Mouse (Mus musculus): ENCODE measurements around the gene Gabra5. TPM values are rescaled to one million over a fixed set of nuclear protein-coding genes. Genes with fewer than 3 reads are reported as not detected.

Gene Gabra5
- polyA plus RNA-seq, 1 experiment from 2014 or later = 0.41 TPM

DNA sequence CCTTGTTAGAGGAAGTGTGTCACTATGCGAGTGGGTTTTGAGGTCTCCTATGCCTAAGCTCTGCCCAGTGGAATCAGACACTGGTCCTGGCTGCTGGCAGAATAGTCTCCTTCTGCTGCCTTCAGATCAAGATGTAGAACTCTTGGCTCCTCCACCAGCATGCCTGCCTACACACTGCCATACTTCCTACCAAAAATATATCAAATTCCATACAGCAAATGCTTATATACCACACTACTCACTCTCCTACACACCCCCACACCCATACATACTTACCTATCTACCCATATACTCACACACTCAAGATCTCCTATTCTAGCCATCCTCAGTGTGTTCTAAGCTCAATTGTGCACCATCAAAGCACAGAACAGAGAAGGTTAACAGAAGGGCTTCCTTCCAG is 38.5 kb downstream of the Gabra5 start:
- Histone ChIP-seq H3K27me3 (no peaks in the 10 kb centered on the region), H3K4me3 (no peak overlapping the region)
- 96% methylated on average over 1 of the region's 1 CpGs for WGBS

DNA sequence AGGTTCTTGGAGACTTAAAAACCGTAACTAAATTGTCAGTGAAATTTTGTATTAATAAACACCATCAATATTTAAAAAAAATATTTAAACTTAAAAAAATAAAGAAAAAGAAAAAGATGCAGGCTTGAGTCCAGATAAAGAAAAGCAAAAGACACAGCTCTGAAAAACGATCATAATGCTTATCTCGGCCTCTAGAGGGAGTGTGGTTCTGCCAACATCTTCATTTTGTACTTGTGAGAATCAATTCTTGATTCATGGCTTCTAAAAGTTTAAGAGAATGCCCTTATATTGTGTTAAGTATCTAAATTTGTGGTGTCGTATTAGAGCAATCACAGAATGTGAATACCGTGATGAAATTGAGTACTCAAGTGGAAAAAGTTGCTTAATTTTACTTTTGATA is 49.5 kb downstream of the Gabra5 start:
- Histone ChIP-seq H3K27me3 (no peaks in the 10 kb centered on the region), H3K9ac (no peak overlapping the region), H3K9me3 (no peaks in the 10 kb centered on the region), H3K4me3 (no peak overlapping the region), H3K4me2 (no peak overlapping the region), H3K4me1 (no peaks in the 10 kb centered on the region), H3K27ac (no peak overlapping the region), H3K36me3 (no peaks in the 10 kb centered on the region)
- 67% methylated on average over 5 of the region's 5 CpGs for WGBS
- no peak for ATAC-seq (ENCODE audit: insufficient number of reproducible peaks, insufficient read depth, low FRiP score, low TSS enrichment, low read depth)

More for the DNA sequence above, 38.5 kb downstream of the Gabra5 start:
- no peaks in the 10 kb centered on the region for H3K9me3 ChIP-seq
- no peaks in the 10 kb centered on the region for H3K36me3 ChIP-seq
- no peak overlapping the region for H3K27ac ChIP-seq
- H3K4me1 ChIP-seq = no peaks in the 10 kb centered on the region
- no peak overlapping the region for H3K4me2 ChIP-seq
- no peak for ATAC-seq (ENCODE audit: insufficient number of reproducible peaks, insufficient read depth, low FRiP score, low TSS enrichment, low read depth)
- no peak overlapping the region for H3K9ac ChIP-seq

DNA sequence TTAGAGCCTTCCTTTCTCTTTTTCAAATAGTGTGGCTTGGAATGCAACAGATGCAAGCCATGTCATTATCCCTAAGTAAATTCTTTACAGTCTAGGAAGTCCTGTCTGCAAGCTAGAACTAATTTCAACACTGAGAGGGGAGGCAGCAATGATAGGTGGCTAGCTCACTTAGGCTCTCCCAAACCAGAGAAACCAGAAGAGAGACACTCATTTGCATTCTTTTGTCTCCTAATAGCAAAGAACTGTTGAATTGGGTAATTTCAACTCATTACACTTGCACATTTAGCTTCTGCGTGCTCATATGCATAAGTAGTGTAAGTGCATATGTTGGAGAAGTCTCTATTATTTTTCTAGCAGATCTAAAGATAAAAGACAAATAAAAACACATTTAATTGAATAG is 61.6 kb downstream of the Gabra5 start:
- Histone ChIP-seq H3K36me3 (no peaks in the 10 kb centered on the region), H3K4me3 (no peak overlapping the region), H3K9me3 (no peaks in the 10 kb centered on the region), H3K27me3 (no peaks in the 10 kb centered on the region), H3K27ac (no peak overlapping the region), H3K9ac (no peak overlapping the region), H3K4me2 (no peak overlapping the region), H3K4me1 (no peaks in the 10 kb centered on the region)
- WGBS = 77% methylated on average over 1 of the region's 1 CpGs
- no peak for ATAC-seq (ENCODE audit: insufficient number of reproducible peaks, insufficient read depth, low FRiP score, low TSS enrichment, low read depth)

DNA sequence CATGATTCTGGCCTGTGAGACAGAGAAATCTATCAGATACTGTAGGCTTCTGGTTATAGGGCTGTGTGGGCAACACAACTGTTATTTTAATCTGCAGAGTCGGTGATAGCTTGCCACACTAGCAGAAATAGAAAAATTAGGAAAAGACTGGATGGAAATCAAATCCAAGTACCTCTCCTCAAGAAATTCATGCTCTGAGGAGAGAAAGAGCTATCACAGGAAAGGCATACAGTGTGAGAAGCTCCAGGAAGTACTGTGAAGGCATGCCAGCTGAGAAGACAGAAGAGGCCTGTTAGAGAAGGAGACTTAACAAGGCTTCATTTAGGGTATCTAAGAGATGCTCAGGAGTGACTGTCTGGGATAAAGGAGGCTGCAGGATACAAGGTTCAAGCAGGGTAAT is 87.2 kb downstream of the Gabra5 start:
- Histone ChIP-seq H3K9me3 (no peaks in the 10 kb centered on the region), H3K27ac (no peak overlapping the region), H3K27me3 (no peaks in the 10 kb centered on the region), H3K9ac (no peak overlapping the region), H3K4me1 (no peaks in the 10 kb centered on the region), H3K4me2 (no peak overlapping the region), H3K4me3 (no peak overlapping the region), H3K36me3 (no peaks in the 10 kb centered on the region)
- ATAC-seq (ENCODE audit: insufficient number of reproducible peaks, insufficient read depth, low FRiP score, low TSS enrichment, low read depth) = no peak
- WGBS = 80% methylated on average over 1 of the region's 1 CpGs

DNA sequence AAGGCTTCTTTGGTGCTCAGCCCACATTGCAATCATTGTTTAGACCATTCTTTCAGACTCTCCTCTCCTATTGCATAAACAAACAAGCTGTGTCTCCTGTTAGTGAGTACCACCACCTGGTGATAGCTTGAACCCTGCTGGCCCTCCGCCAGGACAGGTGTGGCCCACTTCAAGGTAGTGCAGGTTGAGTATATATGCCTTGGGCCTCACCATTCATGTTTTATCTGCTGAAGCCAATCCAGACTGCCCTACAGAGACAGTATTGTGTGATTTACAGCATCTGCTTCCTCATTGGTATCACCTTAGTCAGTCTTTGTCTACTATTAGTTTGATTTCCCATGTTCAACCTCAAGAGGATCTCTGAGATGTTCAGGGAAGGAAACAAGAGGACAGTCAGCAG is 88.8 kb downstream of the Gabra5 start:
- WGBS = 88% methylated on average over 1 of the region's 1 CpGs
- Histone ChIP-seq H3K9ac (no peak overlapping the region), H3K36me3 (no peaks in the 10 kb centered on the region), H3K27ac (no peak overlapping the region), H3K4me3 (no peak overlapping the region), H3K4me2 (no peak overlapping the region), H3K9me3 (no peaks in the 10 kb centered on the region), H3K4me1 (no peaks in the 10 kb centered on the region), H3K27me3 (no peaks in the 10 kb centered on the region)
- ATAC-seq (ENCODE audit: insufficient number of reproducible peaks, insufficient read depth, low FRiP score, low TSS enrichment, low read depth) = no peak

DNA sequence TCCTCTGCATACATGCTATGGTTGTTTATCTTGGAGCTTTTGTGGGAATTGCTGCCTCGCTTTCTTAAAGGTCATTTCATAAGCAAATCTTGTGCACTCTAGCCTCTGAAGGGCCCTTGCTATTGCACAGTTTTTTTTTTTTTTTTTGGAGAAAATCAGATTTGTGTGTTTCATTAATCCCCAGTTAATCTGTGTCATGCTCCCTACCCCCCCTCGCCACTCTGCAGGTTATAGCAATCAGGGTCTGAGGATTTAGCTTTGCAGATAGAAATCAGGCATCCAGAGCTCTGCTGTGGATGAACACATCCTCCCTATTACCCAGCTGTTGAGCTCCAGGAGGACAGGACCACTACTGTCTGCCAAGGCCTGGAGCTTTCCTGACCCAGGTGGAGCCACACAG is 90.5 kb downstream of the Gabra5 start, which contains the start of gene Gabrb3:
Gene Gabrb3 (plus strand): TSS at position 301 of the 400 bp plus-strand sequence.
- Histone ChIP-seq H3K36me3 (no peaks in the 10 kb centered on the region), H3K4me2 (no peak within 1 kb of the TSS), H3K4me1 (no peaks in the 10 kb centered on the region), H3K9me3 (no peaks in the 10 kb centered on the region), H3K27ac (no peak within 1 kb of the TSS), H3K9ac (no peak within 1 kb of the TSS), H3K4me3 (no peak within 1 kb of the TSS), H3K27me3 (no peaks in the 10 kb centered on the region)
- WGBS = 61% methylated on average over 2 of the region's 2 CpGs
- ATAC-seq (ENCODE audit: insufficient number of reproducible peaks, insufficient read depth, low FRiP score, low TSS enrichment, low read depth) = no peak

DNA sequence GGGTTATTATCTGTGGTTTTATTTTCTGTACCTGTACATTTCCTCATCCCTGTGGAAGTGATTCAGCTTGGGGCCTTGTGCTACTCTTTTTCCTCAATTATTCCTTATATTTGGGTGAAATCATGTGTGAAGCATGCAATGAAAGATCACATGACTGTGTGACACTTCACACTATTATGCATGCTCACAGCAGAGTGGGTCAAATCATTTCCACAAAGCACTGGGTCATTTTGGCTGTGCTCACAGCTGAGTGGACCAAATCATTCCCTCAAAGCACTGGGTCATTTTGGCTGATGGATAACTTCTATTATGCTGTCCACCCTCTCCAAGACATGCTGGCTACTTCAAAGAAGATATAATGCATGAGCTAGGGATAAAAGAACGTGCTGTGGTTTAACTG is 97.0 kb downstream of the Gabra5 start:
- no peaks in the 10 kb centered on the region for H3K9me3 ChIP-seq
- H3K9ac ChIP-seq = no peak overlapping the region
- H3K27me3 ChIP-seq = no peaks in the 10 kb centered on the region
- no peak overlapping the region for H3K4me2 ChIP-seq
- H3K36me3 ChIP-seq = no peaks in the 10 kb centered on the region
- WGBS = 50% methylated on average over 1 of the region's 1 CpGs
- H3K4me1 ChIP-seq = no peaks in the 10 kb centered on the region
- ATAC-seq (ENCODE audit: insufficient number of reproducible peaks, insufficient read depth, low FRiP score, low TSS enrichment, low read depth) = no peak
- no peak overlapping the region for H3K27ac ChIP-seq
- no peak overlapping the region for H3K4me3 ChIP-seq

DNA sequence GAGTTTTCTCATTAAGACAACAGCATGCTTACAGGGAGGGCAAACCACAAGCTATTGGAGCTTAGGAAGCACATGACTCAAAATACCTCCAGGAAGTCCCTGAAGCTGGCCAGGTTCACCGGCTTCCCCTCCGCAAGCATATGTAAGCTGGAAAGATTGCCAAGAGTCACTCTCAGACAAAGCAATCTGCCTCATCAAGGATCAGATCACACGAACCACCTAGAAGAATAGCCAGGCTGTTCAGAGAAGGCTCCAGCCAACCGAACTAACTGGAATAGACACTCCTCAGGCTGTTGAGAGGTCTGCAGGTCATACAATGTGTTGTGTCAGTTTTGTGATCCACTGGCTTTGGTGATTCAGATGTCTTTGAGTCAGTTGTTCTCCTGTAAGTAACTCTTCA is 98.7 kb downstream of the Gabra5 start:
- WGBS = 89% methylated on average over 4 of the region's 4 CpGs
- Histone ChIP-seq H3K27ac (no peak overlapping the region), H3K4me3 (no peak overlapping the region), H3K4me1 (no peaks in the 10 kb centered on the region), H3K4me2 (no peak overlapping the region), H3K36me3 (no peaks in the 10 kb centered on the region), H3K9ac (no peak overlapping the region), H3K9me3 (no peaks in the 10 kb centered on the region), H3K27me3 (no peaks in the 10 kb centered on the region)
- no peak for ATAC-seq (ENCODE audit: insufficient number of reproducible peaks, insufficient read depth, low FRiP score, low TSS enrichment, low read depth)

DNA sequence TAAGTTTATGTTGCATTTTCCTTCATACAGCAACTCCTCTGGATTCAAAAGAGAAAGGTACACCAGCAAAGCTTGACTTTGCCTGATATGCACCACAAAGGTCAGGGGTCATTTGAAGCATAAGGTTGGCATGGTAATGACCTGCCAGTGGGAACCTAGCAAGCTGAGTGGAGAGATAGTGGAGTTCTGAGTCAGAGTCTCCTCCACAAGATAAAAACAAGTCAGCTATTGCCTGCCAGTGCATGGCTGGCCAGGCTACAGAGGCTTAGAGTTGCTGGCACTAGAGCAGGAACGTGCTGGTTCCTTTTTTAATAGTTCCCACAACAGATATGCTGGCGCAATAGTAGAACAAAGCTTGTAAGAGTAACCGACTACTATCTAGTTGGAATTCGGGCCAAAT is 116.3 kb downstream of the Gabra5 start:
- Histone ChIP-seq H3K27ac (no peak overlapping the region), H3K27me3 (peaks cover 5% of the 10 kb centered on the region; the same call in 1 of the 2 replicates), H3K36me3 (no peaks in the 10 kb centered on the region), H3K9ac (no peak overlapping the region), H3K4me3 (no peak overlapping the region), H3K4me1 (no peaks in the 10 kb centered on the region), H3K4me2 (no peak overlapping the region), H3K9me3 (no peaks in the 10 kb centered on the region)
- no peak for ATAC-seq (ENCODE audit: insufficient number of reproducible peaks, insufficient read depth, low FRiP score, low TSS enrichment, low read depth)
- WGBS = 93% methylated on average over 4 of the region's 4 CpGs

DNA sequence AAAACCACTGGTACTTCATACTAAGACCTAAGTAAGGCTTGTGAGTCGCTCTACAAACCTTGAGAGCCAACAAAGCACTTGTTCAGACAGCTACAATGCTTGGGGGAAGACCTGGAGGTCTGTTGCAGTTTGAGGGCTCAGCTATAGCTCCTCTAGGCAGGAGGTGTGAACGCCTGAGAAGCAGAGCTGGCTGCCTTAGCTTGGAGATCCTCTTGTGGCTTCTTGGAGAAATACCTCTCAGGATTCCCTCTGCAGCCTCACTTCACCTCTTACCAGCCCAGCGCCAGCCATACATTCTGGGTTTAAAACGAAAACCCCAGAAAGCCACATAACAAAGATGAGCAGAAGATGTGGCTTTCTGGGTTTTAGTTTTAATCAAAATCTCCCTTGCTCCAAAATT is 119.8 kb downstream of the Gabra5 start:
- no peak overlapping the region for H3K4me2 ChIP-seq
- no peak overlapping the region for H3K27ac ChIP-seq
- no peak overlapping the region for H3K9ac ChIP-seq
- no peak for ATAC-seq (ENCODE audit: insufficient number of reproducible peaks, insufficient read depth, low FRiP score, low TSS enrichment, low read depth)
- H3K9me3 ChIP-seq = no peaks in the 10 kb centered on the region
- peaks cover 6% of the 10 kb centered on the region; the same call in 1 of the 2 replicates for H3K4me1 ChIP-seq
- peaks cover 39% of the 10 kb centered on the region for H3K27me3 ChIP-seq
- no peaks in the 10 kb centered on the region for H3K36me3 ChIP-seq
- WGBS = 46% methylated on average over 4 of the region's 4 CpGs
- no peak overlapping the region for H3K4me3 ChIP-seq

DNA sequence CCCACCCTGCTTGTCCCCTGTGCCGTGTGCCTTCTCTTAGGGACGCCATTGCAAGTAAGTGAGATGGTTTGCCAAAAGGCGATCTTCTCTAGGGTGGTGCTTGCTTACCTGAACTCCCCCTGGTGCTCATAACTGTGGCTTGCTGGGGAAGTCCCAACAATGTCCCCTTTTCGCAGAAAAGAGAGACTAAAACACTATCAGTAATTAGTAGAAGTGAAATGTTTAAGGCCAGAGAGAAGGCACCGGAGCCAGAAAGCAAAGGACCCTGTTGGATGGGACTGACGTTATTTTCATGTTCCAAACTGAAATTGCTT is 122.6 kb downstream of the Gabra5 start:
- WGBS = 21% methylated on average over 6 of the region's 6 CpGs
- no peak overlapping the region for H3K27ac ChIP-seq
- H3K9me3 ChIP-seq = no peaks in the 10 kb centered on the region
- peak overlapping the region; percentile 56 for H3K4me3 ChIP-seq
- no peaks in the 10 kb centered on the region for H3K36me3 ChIP-seq
- H3K4me2 ChIP-seq = peak overlapping the region; percentile 98
- H3K4me1 ChIP-seq = peaks cover 6% of the 10 kb centered on the region; the same call in 1 of the 2 replicates
- ATAC-seq (ENCODE audit: insufficient number of reproducible peaks, insufficient read depth, low FRiP score, low TSS enrichment, low read depth) = no peak
- H3K9ac ChIP-seq = peak overlapping the region; percentile 55; the same call in 1 of the 2 replicates
- peaks cover 46% of the 10 kb centered on the region for H3K27me3 ChIP-seq

DNA sequence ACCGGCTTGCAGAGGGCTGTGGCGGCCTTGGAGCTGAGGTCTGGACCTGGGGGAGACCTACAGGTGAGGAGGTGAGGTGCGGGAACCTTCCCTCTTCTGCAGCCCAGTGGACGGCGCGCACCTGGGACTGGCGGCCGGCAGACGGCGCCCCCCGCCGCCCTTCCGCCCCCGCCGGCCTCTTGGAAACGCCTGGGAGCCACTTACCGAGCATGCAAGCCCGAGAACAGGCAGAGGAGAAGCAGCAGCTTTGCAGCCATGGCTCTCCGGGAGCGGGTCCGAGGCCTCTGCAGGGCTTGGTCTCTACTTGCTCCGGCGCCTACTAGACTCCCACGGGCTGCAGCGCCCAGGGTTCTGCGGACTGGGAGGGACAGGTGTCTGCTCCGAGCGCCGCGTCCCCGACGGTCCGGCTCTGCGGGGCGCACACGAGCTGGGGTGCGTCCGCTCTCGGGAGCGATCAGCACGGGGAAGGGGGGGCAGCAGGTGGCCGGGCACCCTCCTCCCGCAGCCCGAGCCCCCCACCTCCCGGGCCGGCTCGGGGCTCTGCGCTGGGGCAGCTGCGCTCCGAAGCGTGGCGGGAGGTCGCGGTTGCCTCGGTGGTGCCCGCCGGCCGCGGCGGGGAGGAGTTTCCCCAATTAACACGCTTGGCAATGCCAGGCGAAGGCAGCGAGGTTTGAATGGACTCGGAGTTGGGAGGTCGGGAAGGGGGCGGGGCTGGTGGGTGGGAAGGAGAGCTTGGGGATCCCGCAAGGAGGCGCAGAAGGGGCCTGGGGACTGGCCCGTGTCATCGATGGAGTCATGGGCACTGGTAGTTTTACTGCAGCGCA is 123.1 kb downstream of the Gabra5 start, which contains the start of gene Gabrg3:
Gene Gabrg3 (minus strand): TSS at position 672 of the 824 bp plus-strand sequence.
- Histone ChIP-seq H3K27ac (no peak within 1 kb of the TSS), H3K4me2 (peak within 1 kb of the TSS; percentile 98), H3K27me3 (peaks cover 46% of the 10 kb centered on the region), H3K9ac (peak within 1 kb of the TSS; percentile 55), H3K9me3 (no peaks in the 10 kb centered on the region), H3K4me1 (peaks cover 6% of the 10 kb centered on the region; the same call in 1 of the 2 replicates), H3K36me3 (no peaks in the 10 kb centered on the region), H3K4me3 (peak within 1 kb of the TSS; percentile 56)
- ATAC-seq (ENCODE audit: insufficient number of reproducible peaks, insufficient read depth, low FRiP score, low TSS enrichment, low read depth) = peak; percentile 78
- under 1% methylated on average over 64 of the region's 71 CpGs for WGBS
